Mouse (Mus musculus) mouse trophoblast stem cell (cell line): ENCODE results near the gene Rbl1.

Experiments used
- in situ Hi-C, 2 experiments: fragments of 300-500 bp; cut with MseI, MboI; formaldehyde crosslinking; loops; 2 replicates in 1 of 2; 3 replicates in 1 of 2; pipeline ENCODE4 v1.15.1; 2025

Rbl1 gene

GRCm38 (mm10) chr2:157133769-157134478 lies 70.4 kb downstream of the Rbl1 start:
- in situ Hi-C loops = no loop called here

GRCm38 (mm10) chr2:157132686-157133540 lies 71.4 kb downstream of the Rbl1 start:
- in situ Hi-C loops = no loop called here

- in situ Hi-C loops = no loop called here
Observed at GRCm38 (mm10) chr2:157132086-157132485, 72.2 kb downstream of the Rbl1 start.

- in situ Hi-C loops = no loop called here
Observed at GRCm38 (mm10) chr2:157130813-157131514, 73.4 kb downstream of the Rbl1 start.

- in situ Hi-C loops = no loop called here
Observed at GRCm38 (mm10) chr2:157129601-157130164, 74.7 kb downstream of the Rbl1 start.

- in situ Hi-C loops = no loop called here
Observed at GRCm38 (mm10) chr2:157129096-157129495, 75.2 kb downstream of the Rbl1 start.

GRCm38 (mm10) chr2:157128072-157128471 lies 76.3 kb downstream of the Rbl1 start:
- in situ Hi-C loops = no loop called here

GRCm38 (mm10) chr2:157127370-157127769 lies 77.0 kb downstream of the Rbl1 start:
- in situ Hi-C loops = no loop called here

- in situ Hi-C loops = no loop called here
Observed at GRCm38 (mm10) chr2:157125246-157125645, 79.1 kb downstream of the Rbl1 start.

GRCm38 (mm10) chr2:157121766-157122165 lies 82.6 kb downstream of the Rbl1 start:
- in situ Hi-C loops = no loop called here

GRCm38 (mm10) chr2:157119075-157119474 lies 85.3 kb downstream of the Rbl1 start:
- in situ Hi-C loops = no loop called here

- in situ Hi-C loops = no loop called here
Observed at GRCm38 (mm10) chr2:157118556-157118955, 85.8 kb downstream of the Rbl1 start.

GRCm38 (mm10) chr2:157116964-157117363 lies 87.4 kb downstream of the Rbl1 start:
- in situ Hi-C loops = no loop called here

- in situ Hi-C loops = no loop called here
Observed at GRCm38 (mm10) chr2:157108236-157108635, 96.1 kb downstream of the Rbl1 start.

GRCm38 (mm10) chr2:157104454-157104853 lies 99.9 kb downstream of the Rbl1 start:
- in situ Hi-C loops = no loop called here

- in situ Hi-C loops = no loop called here
Observed at GRCm38 (mm10) chr2:157102256-157102655, 102.1 kb downstream of the Rbl1 start.

GRCm38 (mm10) chr2:157101650-157102049 lies 102.7 kb downstream of the Rbl1 start:
- in situ Hi-C loops = no loop called here

- in situ Hi-C loops = no loop called here
Observed at GRCm38 (mm10) chr2:157100319-157100605, 104.1 kb downstream of the Rbl1 start.

- in situ Hi-C loops = no loop called here
Observed at GRCm38 (mm10) chr2:157099532-157100318, 104.6 kb downstream of the Rbl1 start.
